Mouse (Mus musculus): Measurements from ENCODE around the gene Tldc2. TPM values are rescaled to one million over a fixed set of nuclear protein-coding genes. Genes with fewer than 3 reads are reported as not detected.

Tldc2 gene
- polyA plus RNA-seq, 1 experiment from 2014 or later, result not detected

DNA sequence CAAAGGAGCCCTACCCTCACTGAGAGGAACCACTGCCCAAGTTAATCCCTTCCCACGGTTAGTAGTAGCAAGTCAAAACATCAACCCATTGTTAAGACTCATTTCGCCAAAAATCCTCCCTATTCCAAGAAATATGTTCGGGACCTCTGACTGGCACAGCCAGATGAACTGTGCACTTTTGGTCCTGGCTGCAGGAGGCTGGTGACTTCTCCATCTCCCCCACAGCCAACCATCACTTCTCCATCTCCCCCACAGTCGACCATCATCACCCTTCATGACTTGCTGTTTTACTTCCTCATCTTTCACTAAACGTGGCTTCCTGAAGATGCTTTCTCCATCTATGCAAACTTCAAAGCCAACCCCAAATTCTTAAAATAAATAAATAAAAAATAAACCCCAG is 52.0 kb downstream of the Tldc2 start:
- Histone ChIP-seq H3K27ac (replicated peaks; ENCODE audit: low read depth, low read length) (no peak overlapping the region), H3K4me1 (ENCODE audit: control insufficient read depth, insufficient read depth, low read length) (no peaks in the 10 kb centered on the region), H3K27me3 (ENCODE audit: control insufficient read depth, insufficient read depth, low read length) (no peaks in the 10 kb centered on the region), H3K36me3 (replicated peaks; ENCODE audit: control insufficient read depth, insufficient read depth, low read depth, low read length) (no peaks in the 10 kb centered on the region), H3K9me3 (replicated peaks; ENCODE audit: control insufficient read depth, low read length) (no peaks in the 10 kb centered on the region), H3K4me3 (ENCODE audit: low read depth, low read length) (no peak overlapping the region), H3K9ac (replicated peaks; ENCODE audit: low read length) (no peak overlapping the region), H3K4me2 (ENCODE audit: low read depth, low read length) (no peak overlapping the region)
- DNase-seq (ENCODE audit: low spot score), result no peak
- WGBS, result 71% methylated on average over 5 of the region's 5 CpGs
- ATAC-seq (replicated peaks; ENCODE audit: insufficient number of reproducible peaks, low FRiP score, low TSS enrichment, low read depth), result no peak

DNA sequence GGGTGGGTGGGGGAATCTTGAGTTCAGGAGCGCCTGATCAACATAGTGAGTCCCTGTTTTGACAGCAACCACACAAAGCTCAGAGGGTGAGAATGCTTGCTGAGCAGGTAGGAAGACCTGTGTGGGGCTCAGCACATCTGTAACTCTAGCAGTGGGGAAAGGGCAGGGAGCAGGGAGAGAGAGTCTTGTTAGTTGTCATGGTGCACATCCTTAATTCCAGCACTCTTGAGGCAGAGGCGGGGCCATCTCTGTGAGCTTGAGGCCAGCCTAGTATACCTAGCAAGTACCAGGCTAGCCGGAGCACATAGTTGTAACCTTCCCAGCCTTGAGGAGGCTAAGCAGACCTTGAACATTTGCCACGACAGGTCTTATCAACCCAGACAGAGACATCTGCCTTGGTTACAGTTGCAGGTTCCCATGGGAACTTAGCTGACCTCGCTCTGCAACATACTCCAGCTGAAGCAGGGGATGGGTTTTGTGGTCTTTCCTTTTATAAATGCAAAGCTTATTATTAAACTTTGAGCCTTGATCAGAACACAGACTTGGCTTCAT is 52.5 kb downstream of the Tldc2 start:
- Histone ChIP-seq H3K27ac (replicated peaks; ENCODE audit: low read depth, low read length) (no peak overlapping the region), H3K4me3 (ENCODE audit: low read depth, low read length) (no peak overlapping the region), H3K36me3 (replicated peaks; ENCODE audit: control insufficient read depth, insufficient read depth, low read depth, low read length) (no peaks in the 10 kb centered on the region), H3K4me1 (ENCODE audit: control insufficient read depth, insufficient read depth, low read length) (no peaks in the 10 kb centered on the region), H3K4me2 (ENCODE audit: low read depth, low read length) (no peak overlapping the region), H3K9ac (replicated peaks; ENCODE audit: low read length) (no peak overlapping the region), H3K27me3 (ENCODE audit: control insufficient read depth, insufficient read depth, low read length) (no peaks in the 10 kb centered on the region), H3K9me3 (replicated peaks; ENCODE audit: control insufficient read depth, low read length) (no peaks in the 10 kb centered on the region)
- DNase-seq (ENCODE audit: low spot score) (no peak), ATAC-seq (replicated peaks; ENCODE audit: insufficient number of reproducible peaks, low FRiP score, low TSS enrichment, low read depth) (no peak)
- WGBS, result 85% methylated on average over 5 of the region's 5 CpGs

DNA sequence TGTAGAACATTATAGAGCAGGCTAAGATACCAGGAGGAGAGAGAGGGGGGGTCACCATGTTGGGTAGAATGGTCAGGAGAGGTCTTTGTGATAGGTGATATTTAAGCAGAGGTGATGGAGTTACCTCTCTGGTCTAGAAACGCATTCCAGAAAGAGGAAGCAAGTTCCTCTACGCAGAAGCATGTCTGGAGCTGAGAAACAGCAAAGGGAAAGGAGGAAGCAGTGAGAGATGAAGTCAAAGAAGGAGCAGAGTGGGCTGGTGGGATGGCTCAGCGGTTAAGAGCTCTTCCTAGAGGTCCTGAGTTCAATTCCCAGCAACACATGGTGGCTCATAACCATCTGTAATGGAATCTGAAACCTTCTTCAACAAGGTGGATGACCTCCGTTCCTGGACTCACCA is 55.1 kb downstream of the Tldc2 start:
- no peak for DNase-seq (ENCODE audit: low spot score)
- H3K9me3 ChIP-seq (replicated peaks; ENCODE audit: control insufficient read depth, low read length), result no peaks in the 10 kb centered on the region
- no peak overlapping the region for H3K9ac ChIP-seq (replicated peaks; ENCODE audit: low read length)
- ATAC-seq (replicated peaks; ENCODE audit: insufficient number of reproducible peaks, low FRiP score, low TSS enrichment, low read depth), result no peak
- no peaks in the 10 kb centered on the region for H3K36me3 ChIP-seq (replicated peaks; ENCODE audit: control insufficient read depth, insufficient read depth, low read depth, low read length)
- no peak overlapping the region for H3K4me3 ChIP-seq (ENCODE audit: low read depth, low read length)
- WGBS, result 86% methylated on average over 4 of the region's 4 CpGs
- no peaks in the 10 kb centered on the region for H3K27me3 ChIP-seq (ENCODE audit: control insufficient read depth, insufficient read depth, low read length)
- no peaks in the 10 kb centered on the region for H3K4me1 ChIP-seq (ENCODE audit: control insufficient read depth, insufficient read depth, low read length)
- H3K27ac ChIP-seq (replicated peaks; ENCODE audit: low read depth, low read length), result no peak overlapping the region
- H3K4me2 ChIP-seq (ENCODE audit: low read depth, low read length), result no peak overlapping the region

DNA sequence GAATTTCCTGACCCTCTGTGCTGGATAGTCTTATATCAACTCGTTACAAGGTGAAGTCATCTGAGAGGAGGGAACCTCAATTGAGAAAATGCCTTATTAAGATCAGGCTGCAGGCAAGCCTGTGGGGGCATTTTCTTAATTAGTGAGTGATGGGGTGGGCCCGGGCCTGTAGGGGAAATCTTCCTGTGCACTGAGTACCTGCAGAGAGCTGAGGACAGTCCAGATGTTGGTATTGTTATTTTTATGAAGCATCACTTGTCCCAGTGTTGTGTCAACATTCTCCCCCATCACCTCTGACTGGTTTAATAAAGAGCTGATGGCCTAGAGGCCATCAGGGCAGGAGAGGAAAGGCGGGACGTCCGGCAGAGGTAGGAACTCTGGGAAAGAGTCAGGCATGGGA is 57.3 kb downstream of the Tldc2 start:
- ATAC-seq (replicated peaks; ENCODE audit: insufficient number of reproducible peaks, low FRiP score, low TSS enrichment, low read depth), result no peak
- no peak overlapping the region for H3K4me2 ChIP-seq (ENCODE audit: low read depth, low read length)
- H3K27ac ChIP-seq (replicated peaks; ENCODE audit: low read depth, low read length), result no peak overlapping the region
- no peaks in the 10 kb centered on the region for H3K9me3 ChIP-seq (replicated peaks; ENCODE audit: control insufficient read depth, low read length)
- no peaks in the 10 kb centered on the region for H3K4me1 ChIP-seq (ENCODE audit: control insufficient read depth, insufficient read depth, low read length)
- peaks cover 6% of the 10 kb centered on the region for H3K36me3 ChIP-seq (replicated peaks; ENCODE audit: control insufficient read depth, insufficient read depth, low read depth, low read length)
- H3K9ac ChIP-seq (replicated peaks; ENCODE audit: low read length), result no peak overlapping the region
- no peak overlapping the region for H3K4me3 ChIP-seq (ENCODE audit: low read depth, low read length)
- no peaks in the 10 kb centered on the region for H3K27me3 ChIP-seq (ENCODE audit: control insufficient read depth, insufficient read depth, low read length)
- WGBS, result 72% methylated on average over 5 of the region's 5 CpGs
- DNase-seq (ENCODE audit: low spot score), result no peak

DNA sequence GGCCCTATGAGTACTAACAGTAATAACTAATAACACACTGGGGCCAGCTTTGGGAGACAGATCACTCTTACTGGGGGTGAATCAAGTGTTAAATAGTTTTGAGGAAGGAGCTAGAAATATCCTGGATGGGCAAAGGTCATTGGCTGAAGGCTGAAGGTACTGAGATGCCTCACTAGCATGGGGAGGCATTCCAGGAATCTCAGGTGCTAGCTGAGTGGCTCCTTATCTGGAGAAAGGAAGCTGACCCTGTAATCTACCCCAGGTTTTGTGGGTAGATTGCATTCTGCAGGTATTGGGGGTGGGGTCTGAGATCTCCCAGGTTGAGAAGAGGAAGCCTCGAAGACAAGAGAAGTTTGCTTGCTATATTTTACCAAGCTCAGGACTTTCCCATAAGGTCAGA is 58.3 kb downstream of the Tldc2 start:
- WGBS, result 52% methylated on average over 1 of the region's 1 CpGs
- H3K4me3 ChIP-seq (ENCODE audit: low read depth, low read length), result no peak overlapping the region
- H3K27ac ChIP-seq (replicated peaks; ENCODE audit: low read depth, low read length), result no peak overlapping the region
- no peaks in the 10 kb centered on the region for H3K4me1 ChIP-seq (ENCODE audit: control insufficient read depth, insufficient read depth, low read length)
- ATAC-seq (replicated peaks; ENCODE audit: insufficient number of reproducible peaks, low FRiP score, low TSS enrichment, low read depth) (no peak), DNase-seq (ENCODE audit: low spot score) (no peak)
- no peaks in the 10 kb centered on the region for H3K27me3 ChIP-seq (ENCODE audit: control insufficient read depth, insufficient read depth, low read length)
- H3K9me3 ChIP-seq (replicated peaks; ENCODE audit: control insufficient read depth, low read length), result no peaks in the 10 kb centered on the region
- H3K9ac ChIP-seq (replicated peaks; ENCODE audit: low read length), result no peak overlapping the region
- no peak overlapping the region for H3K4me2 ChIP-seq (ENCODE audit: low read depth, low read length)
- peaks cover 6% of the 10 kb centered on the region for H3K36me3 ChIP-seq (replicated peaks; ENCODE audit: control insufficient read depth, insufficient read depth, low read depth, low read length)

Other genes starting within 250 kb of the Tldc2 start
- 91.0 and 97.6 TPM in 2 replicates for gene Tgif2, start 247.0 kb upstream of the Tldc2 start, polyA plus RNA-seq (2014; fragmentation: Nextera tagmentation; extraction: Ambion mirVana)
- 4.3 and 5.5 TPM in 2 replicates for gene 4930518I15Rik, start 229.1 kb upstream of the Tldc2 start, polyA plus RNA-seq (2014; fragmentation: Nextera tagmentation; extraction: Ambion mirVana)
- gene Rab5if, start 223.9 kb upstream of the Tldc2 start, polyA plus RNA-seq (2014; fragmentation: Nextera tagmentation; extraction: Ambion mirVana), result 217 and 219 TPM in 2 replicates
- 0.46 and 0.48 TPM in 2 replicates for gene Sla2, start 199.9 kb upstream of the Tldc2 start, polyA plus RNA-seq (2014; fragmentation: Nextera tagmentation; extraction: Ambion mirVana)
- 42.2 and 49.8 TPM in 2 replicates for gene Ndrg3, start 95.0 kb upstream of the Tldc2 start, polyA plus RNA-seq (2014; fragmentation: Nextera tagmentation; extraction: Ambion mirVana)
- gene Dsn1, start 79.9 kb upstream of the Tldc2 start, polyA plus RNA-seq (2014; fragmentation: Nextera tagmentation; extraction: Ambion mirVana), result 56.5 and 63.5 TPM in 2 replicates
- gene Soga1, start 7.8 kb upstream of the Tldc2 start, polyA plus RNA-seq (2014; fragmentation: Nextera tagmentation; extraction: Ambion mirVana), result 5.4 and 5.6 TPM in 2 replicates
- 33.3 and 34.0 TPM in 2 replicates for gene Samhd1, start 48.2 kb downstream of the Tldc2 start, polyA plus RNA-seq (2014; fragmentation: Nextera tagmentation; extraction: Ambion mirVana)
- gene Rbl1, start 117.5 kb downstream of the Tldc2 start, polyA plus RNA-seq (2014; fragmentation: Nextera tagmentation; extraction: Ambion mirVana), result 30.1 and 40.4 TPM in 2 replicates
- 257 and 261 TPM in 2 replicates for gene Rpn2, start 192.0 kb downstream of the Tldc2 start, polyA plus RNA-seq (2014; fragmentation: Nextera tagmentation; extraction: Ambion mirVana)
- 0.49 and 0.52 TPM in 2 replicates for gene Mroh8, start 192.5 kb downstream of the Tldc2 start, polyA plus RNA-seq (2014; fragmentation: Nextera tagmentation; extraction: Ambion mirVana)

Measured in embryonic facial prominence, embryonic 11.5 days (tissue).